ENCODE assay signal across 8 mouse cellular contexts in the genomic region with DNA sequence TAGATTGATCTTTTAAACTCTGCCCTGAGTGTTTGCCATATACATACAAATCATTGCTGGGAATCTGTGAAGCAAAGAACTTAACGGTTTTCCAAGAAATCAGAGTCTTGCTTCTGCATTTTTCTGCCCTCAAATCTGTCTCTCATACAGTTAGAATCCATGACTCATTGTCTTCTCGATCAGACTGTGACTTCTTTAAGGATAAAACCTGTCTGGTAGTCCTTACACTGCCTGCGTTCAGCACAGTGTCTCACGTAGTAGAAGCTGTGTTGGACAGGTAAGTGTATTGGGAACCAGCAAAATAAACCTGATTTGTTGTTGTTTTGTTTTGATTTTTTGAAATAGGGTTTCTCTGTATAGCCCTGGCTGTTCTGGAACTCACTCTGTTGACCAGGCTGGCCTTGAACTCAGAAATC. TPM values are rescaled to one million over a fixed set of nuclear protein-coding genes. Genes with fewer than 3 reads are reported as not detected.
DNase-seq lines count a peak whose midpoint lies in the region; ATAC-seq lines count a peak whose summit lies in the region.

No protein-coding gene starts in this region.

- no peak for ATAC-seq in limb, embryonic 12.5 days (ENCODE audit: insufficient number of reproducible peaks, insufficient read depth, low FRiP score, low TSS enrichment, low read depth)
- no peak for ATAC-seq in stomach, embryonic 15.5 days (ENCODE audit: insufficient read depth, low FRiP score, low read depth)

- H3K4me3 ChIP-seq in limb, embryonic 12.5 days (replicated peaks) = peak overlapping the region; percentile 82
- peak overlapping the region; percentile 80 for H3K4me3 ChIP-seq in stomach, embryonic 15.5 days (replicated peaks)

- H3K36me3 ChIP-seq in limb, embryonic 12.5 days = peaks cover 14% of the 10 kb centered on the region
- H3K36me3 ChIP-seq in stomach, embryonic 15.5 days = no peaks in the 10 kb centered on the region

- DNase-seq in embryo, embryonic 11 days = peak; percentile 6
- no peak for DNase-seq in embryo, embryonic 10.5 days (ENCODE audit: low spot score)
- peak; percentile 5 for DNase-seq in thymus, postnatal 14 days
- DNase-seq in thymus, adult 18-20 months = no peak
- no peak for DNase-seq in gastrocnemius, postnatal 4 days (ENCODE audit: low spot score in 2 of 2)
- DNase-seq in adrenal gland, postnatal 36 days = no peak

- H3K9ac ChIP-seq in limb, embryonic 12.5 days (replicated peaks) = peak overlapping the region; percentile 91
- H3K9ac ChIP-seq in stomach, embryonic 15.5 days = peak overlapping the region; percentile 71

- H3K9me3 ChIP-seq in limb, embryonic 12.5 days = no peaks in the 10 kb centered on the region
- no peaks in the 10 kb centered on the region for H3K9me3 ChIP-seq in stomach, embryonic 15.5 days

- H3K4me2 ChIP-seq in limb, embryonic 12.5 days = peak overlapping the region; percentile 84
- H3K4me2 ChIP-seq in stomach, embryonic 15.5 days = peak overlapping the region; percentile 76

- H3K4me1 ChIP-seq in limb, embryonic 12.5 days (replicated peaks) = peaks cover 13% of the 10 kb centered on the region
- H3K4me1 ChIP-seq in stomach, embryonic 15.5 days = peaks cover 12% of the 10 kb centered on the region

- peak overlapping the region; percentile 83; the same call in 1 of the 2 replicates for H3K27ac ChIP-seq in limb, embryonic 12.5 days
- H3K27ac ChIP-seq in stomach, embryonic 15.5 days = peak overlapping the region; percentile 85

- WGBS in limb, embryonic 12.5 days = 50% methylated on average over 4 of the region's 4 CpGs
- WGBS in stomach, embryonic 15.5 days = 40% methylated on average over 4 of the region's 4 CpGs

- no peaks in the 10 kb centered on the region for H3K27me3 ChIP-seq in limb, embryonic 12.5 days
- H3K27me3 ChIP-seq in stomach, embryonic 15.5 days (replicated peaks) = no peaks in the 10 kb centered on the region

RNA-seq across cellular contexts. Expression of gene Mysm1, which starts 0.6 kb away (rescaled TPM):
- polyA plus RNA-seq in limb, embryonic 12.5 days (2016; fragmentation: Nextera tagmentation; extraction: Ambion mirVana) = 34.1 and 35.1 TPM in 2 replicates
- 30.9 and 31.9 TPM in 2 replicates for polyA plus RNA-seq in stomach, embryonic 15.5 days (2015; fragmentation: Nextera tagmentation; extraction: Ambion mirVana)
- 10 to 100 TPM; 21.7 to 22.2 TPM for total RNA-seq in gastrocnemius, postnatal 4 days (2021)
- total RNA-seq in adrenal gland, postnatal 36 days (2021) = 10 to 100 TPM; 21.5 to 29.8 TPM

RNA-seq across cellular contexts. Expression of gene Eqtn, which starts 50.9 kb away (rescaled TPM):
- not detected in 2 replicates for polyA plus RNA-seq in limb, embryonic 12.5 days (2016; fragmentation: Nextera tagmentation; extraction: Ambion mirVana)
- 0.12 TPM in 1 of 2 replicates, not detected in the other for polyA plus RNA-seq in stomach, embryonic 15.5 days (2015; fragmentation: Nextera tagmentation; extraction: Ambion mirVana)
- 1 to 10 TPM in 1 of 2 experiments, under 1 TPM in 1; 0.62 to 1.1 TPM for total RNA-seq in gastrocnemius, postnatal 4 days (2021)
- total RNA-seq in adrenal gland, postnatal 36 days (2021) = not detected

Comparison
In these comparisons a context has a peak if more than half of its experiments do, and no peak if none do; other contexts are left out.
1. DNase-seq: peak in embryo, embryonic 11 days (single experiment) and thymus, postnatal 14 days (single experiment); none in embryo, embryonic 10.5 days (single experiment), thymus, adult 18-20 months (0 of 2), gastrocnemius, postnatal 4 days (0 of 2) and adrenal gland, postnatal 36 days (0 of 2).